Mouse (Mus musculus): ENCODE data around the gene Ticrr. TPM values are rescaled to one million over a fixed set of nuclear protein-coding genes. Genes with fewer than 3 reads are reported as not detected.
A peak's percentile ranks its signal among the peaks of the same experiment; 100 is the strongest.

The Ticrr gene
- polyA plus RNA-seq, 1 experiment: 1.1 TPM

DNA sequence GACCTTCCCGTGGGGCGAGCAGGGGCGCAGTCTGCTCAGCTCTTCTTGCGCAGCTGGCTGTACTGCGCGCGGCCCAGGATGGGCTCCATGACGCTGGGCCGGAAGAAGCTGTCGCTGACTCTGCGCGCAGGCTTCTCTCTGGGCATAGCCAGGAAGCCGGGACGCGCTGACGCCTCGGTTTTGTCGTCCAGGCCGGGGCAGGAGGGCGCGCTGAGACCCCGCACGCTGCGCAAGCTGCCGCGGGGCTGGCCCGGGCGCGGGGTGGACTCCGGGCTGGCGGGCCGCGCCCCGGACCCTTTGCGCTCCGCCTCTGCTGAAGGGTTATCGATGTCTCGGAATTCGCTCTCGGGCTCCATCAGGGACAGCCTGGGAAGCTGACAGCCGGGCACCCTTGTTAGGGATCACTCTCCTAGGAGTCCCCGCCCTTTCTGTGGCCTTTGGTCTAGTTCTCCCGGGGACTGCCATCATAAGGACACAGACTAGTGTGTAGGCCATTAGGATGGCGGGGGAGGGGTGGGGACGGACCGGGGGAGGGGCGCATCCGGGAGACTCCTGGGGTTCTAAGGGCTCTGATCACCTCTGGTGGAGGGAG is 61.5 kb downstream of the Ticrr start:
- H3K4me1 ChIP-seq (ENCODE audit: control insufficient read depth, insufficient read depth, insufficient read length, low read length): peaks cover 3% of the 10 kb centered on the region; the same call in 1 of the 2 replicates
- H3K27me3 ChIP-seq (ENCODE audit: control insufficient read depth, insufficient read depth, low read length): peaks cover 13% of the 10 kb centered on the region
- no peak overlapping the region for H3K27ac ChIP-seq (ENCODE audit: insufficient read depth, low read depth, low read length)
- TF ChIP-seq CTCF (IDR thresholded peaks at IDR 0.05; ENCODE audit: extremely low read depth, insufficient read length, insufficient replicate concordance, low read depth, low read length): no peak
- no peak for TF ChIP-seq POLR2A (IDR thresholded peaks at IDR 0.05; ENCODE audit: low read depth, low read length)
- peak overlapping the region; percentile 63 for H3K4me3 ChIP-seq (ENCODE audit: low read depth, low read length)
- under 1% methylated on average over 48 of the region's 48 CpGs for WGBS
- no peaks in the 10 kb centered on the region for H3K36me3 ChIP-seq (ENCODE audit: control insufficient read depth, insufficient read depth, low read length)

DNA sequence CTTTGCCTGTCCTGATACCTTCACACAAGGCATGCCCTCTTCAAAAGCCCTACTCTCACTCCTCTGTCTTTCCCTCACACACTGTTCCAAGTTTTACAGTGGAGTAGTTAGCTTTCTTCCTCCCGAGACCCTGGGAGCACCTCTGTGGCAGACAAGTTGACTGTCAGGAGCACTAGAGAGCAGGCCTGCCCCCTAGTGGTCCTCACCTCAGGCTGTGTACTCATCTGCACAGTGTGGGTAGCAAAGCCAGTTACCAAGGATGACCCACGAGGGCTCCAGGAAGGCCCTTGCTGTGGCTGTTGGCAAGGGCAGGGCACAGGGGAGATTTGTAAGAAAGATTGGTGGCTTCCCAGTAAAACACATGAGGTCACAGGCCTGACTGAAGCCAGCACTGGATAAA is 67.1 kb downstream of the Ticrr start:
- no peak overlapping the region for H3K27ac ChIP-seq (ENCODE audit: insufficient read depth, low read depth, low read length)
- H3K36me3 ChIP-seq (ENCODE audit: control insufficient read depth, insufficient read depth, low read length): no peaks in the 10 kb centered on the region
- peak; percentile 69; the same call in 1 of the 2 replicates for TF ChIP-seq CTCF (IDR thresholded peaks at IDR 0.05; ENCODE audit: extremely low read depth, insufficient read length, insufficient replicate concordance, low read depth, low read length)
- TF ChIP-seq POLR2A (IDR thresholded peaks at IDR 0.05; ENCODE audit: low read depth, low read length): no peak
- H3K4me3 ChIP-seq (ENCODE audit: low read depth, low read length): no peak overlapping the region
- no peaks in the 10 kb centered on the region for H3K27me3 ChIP-seq (ENCODE audit: control insufficient read depth, insufficient read depth, low read length)
- WGBS: 11% methylated on average over 2 of the region's 2 CpGs
- H3K4me1 ChIP-seq (ENCODE audit: control insufficient read depth, insufficient read depth, insufficient read length, low read length): no peaks in the 10 kb centered on the region

GRCm38 (mm10) chr7:79728219-79728618 is 68.2 kb downstream of the Ticrr start:
- 41% methylated on average over 6 of the region's 6 CpGs for WGBS
- no peak overlapping the region for H3K27ac ChIP-seq (ENCODE audit: insufficient read depth, low read depth, low read length)
- TF ChIP-seq POLR2A (IDR thresholded peaks at IDR 0.05; ENCODE audit: low read depth, low read length) (no peak), CTCF (IDR thresholded peaks at IDR 0.05; ENCODE audit: extremely low read depth, insufficient read length, insufficient replicate concordance, low read depth, low read length) (peak; percentile 87; the same call in 1 of the 2 replicates)
- no peak overlapping the region for H3K4me3 ChIP-seq (ENCODE audit: low read depth, low read length)
- H3K4me1 ChIP-seq (ENCODE audit: control insufficient read depth, insufficient read depth, insufficient read length, low read length): no peaks in the 10 kb centered on the region
- no peaks in the 10 kb centered on the region for H3K36me3 ChIP-seq (ENCODE audit: control insufficient read depth, insufficient read depth, low read length)
- no peaks in the 10 kb centered on the region for H3K27me3 ChIP-seq (ENCODE audit: control insufficient read depth, insufficient read depth, low read length)

GRCm38 (mm10) chr7:79729169-79729568 is 69.2 kb downstream of the Ticrr start:
- TF ChIP-seq POLR2A (IDR thresholded peaks at IDR 0.05; ENCODE audit: low read depth, low read length) (no peak), CTCF (IDR thresholded peaks at IDR 0.05; ENCODE audit: extremely low read depth, insufficient read length, insufficient replicate concordance, low read depth, low read length) (peak; percentile 94)
- Histone ChIP-seq H3K27me3 (ENCODE audit: control insufficient read depth, insufficient read depth, low read length) (no peaks in the 10 kb centered on the region), H3K4me3 (ENCODE audit: low read depth, low read length) (no peak overlapping the region), H3K27ac (ENCODE audit: insufficient read depth, low read depth, low read length) (no peak overlapping the region), H3K4me1 (ENCODE audit: control insufficient read depth, insufficient read depth, insufficient read length, low read length) (peaks cover 6% of the 10 kb centered on the region; the same call in 1 of the 2 replicates), H3K36me3 (ENCODE audit: control insufficient read depth, insufficient read depth, low read length) (no peaks in the 10 kb centered on the region)
- WGBS: 4% methylated on average over 8 of the region's 8 CpGs

DNA sequence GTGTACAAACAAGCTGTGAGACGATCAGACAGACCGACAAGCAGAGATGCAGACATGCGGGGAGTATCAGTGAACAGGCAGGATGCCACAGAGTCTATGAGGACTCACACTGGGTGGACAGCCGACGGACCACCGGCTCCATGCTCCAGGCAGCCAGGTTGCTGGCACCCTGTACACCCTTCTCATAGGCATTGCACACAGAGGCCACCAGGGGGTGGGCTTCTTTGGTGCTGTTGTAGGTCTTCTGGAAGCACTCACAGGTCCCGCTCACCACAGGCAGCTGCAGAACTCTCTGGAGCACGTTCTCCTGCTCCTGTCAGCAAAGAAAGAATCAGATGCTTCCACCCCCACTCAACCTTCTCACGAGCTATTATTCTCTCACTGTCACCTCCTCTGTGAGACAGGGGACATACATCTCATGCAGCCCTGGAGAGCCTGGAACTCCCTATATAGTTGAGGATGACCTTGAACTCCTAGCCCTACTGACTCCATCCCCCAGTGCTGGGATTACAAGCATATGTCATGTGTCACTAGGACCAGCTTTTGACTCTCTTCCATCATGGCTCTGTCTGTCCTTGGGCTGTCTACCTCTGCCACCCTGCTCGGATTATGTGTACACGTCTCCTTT is 69.9 kb downstream of the Ticrr start:
- TF ChIP-seq CTCF (IDR thresholded peaks at IDR 0.05; ENCODE audit: extremely low read depth, insufficient read length, insufficient replicate concordance, low read depth, low read length): no peak
- no peak for TF ChIP-seq POLR2A (IDR thresholded peaks at IDR 0.05; ENCODE audit: low read depth, low read length)
- no peak overlapping the region for H3K4me3 ChIP-seq (ENCODE audit: low read depth, low read length)

GRCm38 (mm10) chr7:79731438-79731837 is 71.4 kb downstream of the Ticrr start:
- Histone ChIP-seq H3K4me1 (ENCODE audit: control insufficient read depth, insufficient read depth, insufficient read length, low read length) (peaks cover 16% of the 10 kb centered on the region), H3K27ac (ENCODE audit: insufficient read depth, low read depth, low read length) (no peak overlapping the region), H3K4me3 (ENCODE audit: low read depth, low read length) (no peak overlapping the region), H3K27me3 (ENCODE audit: control insufficient read depth, insufficient read depth, low read length) (no peaks in the 10 kb centered on the region), H3K36me3 (ENCODE audit: control insufficient read depth, insufficient read depth, low read length) (peaks cover 4% of the 10 kb centered on the region)
- 86% methylated on average over 13 of the region's 13 CpGs for WGBS
- no peak for TF ChIP-seq CTCF (IDR thresholded peaks at IDR 0.05; ENCODE audit: extremely low read depth, insufficient read length, insufficient replicate concordance, low read depth, low read length)
- TF ChIP-seq POLR2A (IDR thresholded peaks at IDR 0.05; ENCODE audit: low read depth, low read length): no peak

More for the DNA sequence above, 69.9 kb downstream of the Ticrr start:
- no peak overlapping the region for H3K27ac ChIP-seq (ENCODE audit: insufficient read depth, low read depth, low read length)
- H3K27me3 ChIP-seq (ENCODE audit: control insufficient read depth, insufficient read depth, low read length): no peaks in the 10 kb centered on the region
- WGBS: 62% methylated on average over 11 of the region's 11 CpGs
- H3K36me3 ChIP-seq (ENCODE audit: control insufficient read depth, insufficient read depth, low read length): no peaks in the 10 kb centered on the region
- peaks cover 8% of the 10 kb centered on the region for H3K4me1 ChIP-seq (ENCODE audit: control insufficient read depth, insufficient read depth, insufficient read length, low read length)

GRCm38 (mm10) chr7:79732622-79733021 is 72.6 kb downstream of the Ticrr start, which contains the start of gene Plin1:
TSS of gene Plin1 (minus strand) at chr7:79732903.
- TF ChIP-seq CTCF (IDR thresholded peaks at IDR 0.05; ENCODE audit: extremely low read depth, insufficient read length, insufficient replicate concordance, low read depth, low read length): no peak
- TF ChIP-seq POLR2A (IDR thresholded peaks at IDR 0.05; ENCODE audit: low read depth, low read length): no peak
- H3K36me3 ChIP-seq (ENCODE audit: control insufficient read depth, insufficient read depth, low read length): peaks cover 13% of the 10 kb centered on the region
- H3K4me1 ChIP-seq (ENCODE audit: control insufficient read depth, insufficient read depth, insufficient read length, low read length): peaks cover 16% of the 10 kb centered on the region
- no peaks in the 10 kb centered on the region for H3K27me3 ChIP-seq (ENCODE audit: control insufficient read depth, insufficient read depth, low read length)
- no peak within 1 kb of the TSS for H3K4me3 ChIP-seq (ENCODE audit: low read depth, low read length)
- WGBS: 80% methylated on average over 4 of the region's 4 CpGs
- peak within 1 kb of the TSS; percentile 74 for H3K27ac ChIP-seq (ENCODE audit: insufficient read depth, low read depth, low read length)
